Mouse (Mus musculus): ENCODE measurements around the gene Nhej1. TPM values are rescaled to one million over a fixed set of nuclear protein-coding genes. Genes with fewer than 3 reads are reported as not detected.

Gene Nhej1
- polyA plus RNA-seq, 1 experiment = 3.7 TPM

DNA sequence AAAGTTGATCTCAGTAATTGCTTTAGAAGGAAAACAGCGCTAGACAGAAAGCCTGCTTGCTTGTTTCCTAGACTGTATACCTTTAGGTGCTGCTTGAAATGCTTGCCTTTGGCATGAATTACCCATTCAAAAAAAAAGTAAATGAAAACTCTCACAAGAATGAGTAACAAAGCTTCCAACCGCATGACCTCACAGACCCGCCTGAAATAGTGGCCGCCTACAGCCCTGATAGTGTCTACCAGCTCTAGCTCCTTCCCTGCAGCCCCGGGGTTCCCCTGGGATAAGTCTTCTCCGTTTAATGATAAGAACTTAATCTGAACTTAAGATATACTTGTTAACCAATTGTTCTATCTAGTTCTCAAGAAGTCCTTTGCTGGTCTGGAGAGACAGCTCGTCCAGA lies 73.6 kb downstream of the Nhej1 start:
- TF ChIP-seq EP300 (IDR thresholded peaks at IDR 0.05; ENCODE audit: insufficient read depth, low read depth, low read length) = no peak
- TF ChIP-seq CTCF (IDR thresholded peaks at IDR 0.05; ENCODE audit: low read depth, low read length) = no peak
- TF ChIP-seq POLR2A (IDR thresholded peaks at IDR 0.05; ENCODE audit: insufficient read depth, low read length) = no peak
- no peak overlapping the region for H3K4me3 ChIP-seq (ENCODE audit: low read depth, low read length)

GRCm38 (mm10) chr1:75048571-75048970 lies 76.4 kb downstream of the Nhej1 start:
- Histone ChIP-seq H3K4me1 (ENCODE audit: control insufficient read depth, insufficient read depth, low read length) (no peaks in the 10 kb centered on the region), H3K27me3 (ENCODE audit: control insufficient read depth, insufficient read depth, low read length, poor library complexity, severe bottlenecking) (no peaks in the 10 kb centered on the region), H3K36me3 (ENCODE audit: control insufficient read depth, insufficient read depth, low read length, poor library complexity, severe bottlenecking) (no peaks in the 10 kb centered on the region), H3K27ac (ENCODE audit: insufficient read depth, low read length) (no peak overlapping the region), H3K9ac (ENCODE audit: low read depth, poor library complexity, severe bottlenecking) (no peak overlapping the region), H3K9me3 (replicated peaks; ENCODE audit: control insufficient read depth, insufficient read depth, low read length, poor library complexity, severe bottlenecking) (no peaks in the 10 kb centered on the region), H3K4me3 (ENCODE audit: low read depth, low read length) (no peak overlapping the region)
- no peak for TF ChIP-seq POLR2A (IDR thresholded peaks at IDR 0.05; ENCODE audit: insufficient read depth, low read length)

More for the DNA sequence above, 73.6 kb downstream of the Nhej1 start:
- Histone ChIP-seq H3K36me3 (ENCODE audit: control insufficient read depth, insufficient read depth, low read length, poor library complexity, severe bottlenecking) (no peaks in the 10 kb centered on the region), H3K27ac (ENCODE audit: insufficient read depth, low read length) (no peak overlapping the region), H3K9me3 (replicated peaks; ENCODE audit: control insufficient read depth, insufficient read depth, low read length, poor library complexity, severe bottlenecking) (no peaks in the 10 kb centered on the region), H3K9ac (ENCODE audit: low read depth, poor library complexity, severe bottlenecking) (no peak overlapping the region), H3K27me3 (ENCODE audit: control insufficient read depth, insufficient read depth, low read length, poor library complexity, severe bottlenecking) (no peaks in the 10 kb centered on the region), H3K4me1 (ENCODE audit: control insufficient read depth, insufficient read depth, low read length) (no peaks in the 10 kb centered on the region)

DNA sequence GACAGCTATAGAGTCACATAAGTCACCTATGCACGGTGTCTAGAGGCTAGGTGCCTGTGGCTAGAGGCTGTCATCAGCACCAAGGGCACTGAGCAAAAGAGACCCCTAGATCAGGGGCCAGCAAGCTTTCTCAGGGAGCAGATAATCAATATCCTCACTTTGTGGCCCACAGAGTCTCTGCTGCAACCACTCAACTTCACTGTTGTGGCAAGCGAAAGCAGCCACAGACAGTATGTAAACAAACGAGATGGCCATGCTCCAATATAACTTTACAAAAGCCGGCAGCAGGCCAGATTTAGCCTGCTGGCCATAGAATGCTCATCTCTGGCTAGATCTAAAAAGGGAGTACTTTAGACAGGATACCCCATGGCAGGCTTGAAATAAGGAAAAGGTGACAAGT lies 77.0 kb downstream of the Nhej1 start:
- H3K9me3 ChIP-seq (replicated peaks; ENCODE audit: control insufficient read depth, insufficient read depth, low read length, poor library complexity, severe bottlenecking) = no peaks in the 10 kb centered on the region
- H3K4me3 ChIP-seq (ENCODE audit: low read depth, low read length) = no peak overlapping the region
- no peak overlapping the region for H3K27ac ChIP-seq (ENCODE audit: insufficient read depth, low read length)
- no peaks in the 10 kb centered on the region for H3K36me3 ChIP-seq (ENCODE audit: control insufficient read depth, insufficient read depth, low read length, poor library complexity, severe bottlenecking)
- TF ChIP-seq CTCF (IDR thresholded peaks at IDR 0.05; ENCODE audit: low read depth, low read length) (no peak), POLR2A (IDR thresholded peaks at IDR 0.05; ENCODE audit: insufficient read depth, low read length) (no peak), EP300 (IDR thresholded peaks at IDR 0.05; ENCODE audit: insufficient read depth, low read depth, low read length) (no peak)
- H3K4me1 ChIP-seq (ENCODE audit: control insufficient read depth, insufficient read depth, low read length) = no peaks in the 10 kb centered on the region
- no peaks in the 10 kb centered on the region for H3K27me3 ChIP-seq (ENCODE audit: control insufficient read depth, insufficient read depth, low read length, poor library complexity, severe bottlenecking)
- H3K9ac ChIP-seq (ENCODE audit: low read depth, poor library complexity, severe bottlenecking) = no peak overlapping the region

- no peaks in the 10 kb centered on the region for H3K27me3 ChIP-seq (ENCODE audit: control insufficient read depth, insufficient read depth, low read length, poor library complexity, severe bottlenecking)
- H3K9ac ChIP-seq (ENCODE audit: low read depth, poor library complexity, severe bottlenecking) = no peak overlapping the region
- no peak overlapping the region for H3K27ac ChIP-seq (ENCODE audit: insufficient read depth, low read length)
- TF ChIP-seq CTCF (IDR thresholded peaks at IDR 0.05; ENCODE audit: low read depth, low read length) = no peak
- TF ChIP-seq POLR2A (IDR thresholded peaks at IDR 0.05; ENCODE audit: insufficient read depth, low read length) = no peak
- TF ChIP-seq EP300 (IDR thresholded peaks at IDR 0.05; ENCODE audit: insufficient read depth, low read depth, low read length) = no peak
- H3K36me3 ChIP-seq (ENCODE audit: control insufficient read depth, insufficient read depth, low read length, poor library complexity, severe bottlenecking) = no peaks in the 10 kb centered on the region
- no peaks in the 10 kb centered on the region for H3K4me1 ChIP-seq (ENCODE audit: control insufficient read depth, insufficient read depth, low read length)
- no peaks in the 10 kb centered on the region for H3K9me3 ChIP-seq (replicated peaks; ENCODE audit: control insufficient read depth, insufficient read depth, low read length, poor library complexity, severe bottlenecking)
- H3K4me3 ChIP-seq (ENCODE audit: low read depth, low read length) = no peak overlapping the region
Observed at GRCm38 (mm10) chr1:75040429-75040828, 84.6 kb downstream of the Nhej1 start.

GRCm38 (mm10) chr1:75032041-75032440 lies 93.0 kb downstream of the Nhej1 start:
- Histone ChIP-seq H3K27ac (ENCODE audit: insufficient read depth, low read length) (no peak overlapping the region), H3K27me3 (ENCODE audit: control insufficient read depth, insufficient read depth, low read length, poor library complexity, severe bottlenecking) (no peaks in the 10 kb centered on the region), H3K4me1 (ENCODE audit: control insufficient read depth, insufficient read depth, low read length) (peaks cover 2% of the 10 kb centered on the region), H3K9ac (ENCODE audit: low read depth, poor library complexity, severe bottlenecking) (no peak overlapping the region), H3K36me3 (ENCODE audit: control insufficient read depth, insufficient read depth, low read length, poor library complexity, severe bottlenecking) (no peaks in the 10 kb centered on the region), H3K4me3 (ENCODE audit: low read depth, low read length) (no peak overlapping the region), H3K9me3 (replicated peaks; ENCODE audit: control insufficient read depth, insufficient read depth, low read length, poor library complexity, severe bottlenecking) (no peaks in the 10 kb centered on the region)
- no peak for TF ChIP-seq EP300 (IDR thresholded peaks at IDR 0.05; ENCODE audit: insufficient read depth, low read depth, low read length)
- no peak for TF ChIP-seq POLR2A (IDR thresholded peaks at IDR 0.05; ENCODE audit: insufficient read depth, low read length)
- TF ChIP-seq CTCF (IDR thresholded peaks at IDR 0.05; ENCODE audit: low read depth, low read length) = no peak

- H3K9ac ChIP-seq (ENCODE audit: low read depth, poor library complexity, severe bottlenecking) = no peak overlapping the region
- H3K27me3 ChIP-seq (ENCODE audit: control insufficient read depth, insufficient read depth, low read length, poor library complexity, severe bottlenecking) = no peaks in the 10 kb centered on the region; the same call in 1 of the 2 replicates
- H3K4me3 ChIP-seq (ENCODE audit: low read depth, low read length) = no peak overlapping the region
- peak overlapping the region; percentile 52; the same call in 1 of the 2 replicates for H3K27ac ChIP-seq (ENCODE audit: insufficient read depth, low read length)
- no peaks in the 10 kb centered on the region for H3K9me3 ChIP-seq (replicated peaks; ENCODE audit: control insufficient read depth, insufficient read depth, low read length, poor library complexity, severe bottlenecking)
- H3K36me3 ChIP-seq (ENCODE audit: control insufficient read depth, insufficient read depth, low read length, poor library complexity, severe bottlenecking) = no peaks in the 10 kb centered on the region
- H3K4me1 ChIP-seq (ENCODE audit: control insufficient read depth, insufficient read depth, low read length) = no peaks in the 10 kb centered on the region
- TF ChIP-seq EP300 (IDR thresholded peaks at IDR 0.05; ENCODE audit: insufficient read depth, low read depth, low read length) = no peak
- TF ChIP-seq POLR2A (IDR thresholded peaks at IDR 0.05; ENCODE audit: insufficient read depth, low read length) = no peak
- TF ChIP-seq CTCF (IDR thresholded peaks at IDR 0.05; ENCODE audit: low read depth, low read length) = no peak
Observed at GRCm38 (mm10) chr1:75027061-75027779, 97.8 kb downstream of the Nhej1 start.
